Mouse (Mus musculus) adrenal gland, postnatal 14 days (tissue): ENCODE measurements around the gene Ulk4. TPM values are rescaled to one million over a fixed set of nuclear protein-coding genes. Genes with fewer than 3 reads are reported as not detected.

Experiments used
- DNase-seq: peaks from one replicate; pipeline ENCODE4 v3.0.0; 2021; ENCODE audit warnings: mixed read lengths
- long read RNA-seq, 2 experiments: library from polyadenylated mRNA; stranded (forward); transcript quantifications; one replicate each; pipeline ENCODE4 v2.0.0; 2021
- total RNA-seq: library from RNA; stranded (reverse); gene quantifications from 2 replicates; pipeline ENCODE4 v1.2.3, GENCODE M21; 2021

Gene Ulk4
- 1.8 and 2.2 TPM in 2 replicates for total RNA-seq
- long read RNA-seq, experiment 1, full-length matches to known transcripts: 1 of 4 reads
- long read RNA-seq, experiment 1, partial matches to known transcripts: 2 of 4 reads
- long read RNA-seq, experiment 1, other reads (novel, unspliced or antisense): 1 of 4 reads
- long read RNA-seq, experiment 2, full-length matches to known transcripts: 1 of 9 reads
- long read RNA-seq, experiment 2, partial matches to known transcripts: 2 of 9 reads
- long read RNA-seq, experiment 2, other reads (novel, unspliced or antisense): 6 of 9 reads

DNA sequence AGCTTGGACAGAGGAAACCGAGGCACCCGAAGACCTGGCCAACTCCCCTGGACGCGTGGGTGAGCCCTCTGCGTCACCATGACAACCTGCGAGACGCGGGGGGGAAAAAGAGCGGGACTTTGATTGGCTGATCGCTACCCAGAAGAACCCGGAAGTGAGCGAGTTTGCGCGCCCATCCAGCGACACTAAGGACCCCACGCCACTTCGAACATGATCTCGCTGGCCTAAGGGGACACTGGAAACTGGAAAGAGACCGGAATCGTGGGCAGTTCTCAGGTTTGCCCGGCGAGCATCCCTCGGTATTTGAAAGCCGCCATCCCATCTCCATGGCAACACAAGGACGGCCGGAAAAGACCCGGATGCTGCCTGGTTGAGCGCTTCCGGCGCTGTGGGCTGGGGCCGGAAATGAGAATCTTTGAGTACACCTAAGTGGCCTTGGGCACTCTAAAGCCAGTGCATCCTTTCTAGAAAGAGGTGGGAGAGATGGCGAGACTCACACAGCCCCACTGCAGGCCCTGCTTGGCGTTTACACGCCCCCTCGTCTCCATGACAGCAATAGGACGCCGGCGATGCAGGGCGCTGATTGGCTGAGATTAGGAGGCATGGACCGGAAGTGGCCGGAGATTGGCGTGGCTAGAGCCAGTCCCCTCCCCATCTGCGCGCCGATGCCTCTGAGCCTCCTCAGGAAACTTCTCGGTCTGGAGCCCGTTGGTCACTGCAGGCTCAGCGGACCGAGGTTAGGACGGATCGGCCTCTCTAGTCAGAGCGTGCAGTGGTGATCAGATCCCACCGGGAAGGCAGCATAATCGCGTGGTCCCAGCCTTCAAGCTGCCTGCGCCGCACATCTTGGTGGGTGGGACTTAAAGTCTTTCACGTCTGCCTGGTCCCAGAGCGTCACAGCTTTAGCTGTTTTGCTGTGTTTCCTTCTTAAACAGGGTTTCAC is at the start of gene Ulk4:
Gene Ulk4, minus strand, starts transcription at position 80 of the 943 bp plus-strand sequence.
- peak; percentile 95 for DNase-seq

DNA sequence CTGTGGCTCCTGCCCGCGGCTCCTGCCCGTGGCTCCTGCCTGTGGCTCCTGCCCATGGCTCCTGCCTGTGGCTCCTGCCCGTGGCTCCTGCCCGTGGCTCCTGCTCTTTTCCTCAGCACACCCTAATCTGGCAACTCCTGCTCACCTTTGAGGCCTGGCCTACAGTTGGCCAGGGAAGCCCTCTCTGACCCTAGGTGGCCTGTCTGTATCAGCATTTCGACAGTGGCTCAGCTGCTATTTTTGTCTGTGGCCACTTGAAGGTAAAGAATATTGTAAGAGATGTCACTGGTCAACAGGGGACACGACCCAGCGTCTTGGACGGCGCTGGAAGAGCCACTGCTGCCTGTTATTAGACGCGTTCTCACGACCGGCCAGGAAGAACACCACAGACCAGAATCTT is 45.0 kb upstream of the Ulk4 start:
- DNase-seq: no peak

DNA sequence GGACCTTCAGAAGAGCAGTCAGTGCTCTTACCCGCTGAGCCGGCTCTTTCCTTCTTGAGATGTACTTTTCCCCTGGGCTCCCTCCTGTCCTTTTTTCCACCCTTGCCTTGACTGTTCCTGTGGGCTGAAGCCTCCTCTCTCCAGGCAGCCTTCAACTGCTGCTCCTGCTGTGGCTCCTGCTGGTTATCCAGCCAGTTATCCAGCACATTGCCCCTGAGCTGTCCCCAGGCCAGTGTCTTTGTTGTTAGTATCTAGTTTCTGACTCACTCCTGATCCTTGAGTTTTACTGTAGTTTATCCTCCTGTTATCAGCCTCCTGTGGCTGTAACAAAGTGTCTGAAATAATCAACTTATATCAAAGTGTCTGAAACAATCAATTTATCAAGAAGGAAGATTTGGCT is 44.1 kb upstream of the Ulk4 start:
- DNase-seq: peak; percentile 54

DNA sequence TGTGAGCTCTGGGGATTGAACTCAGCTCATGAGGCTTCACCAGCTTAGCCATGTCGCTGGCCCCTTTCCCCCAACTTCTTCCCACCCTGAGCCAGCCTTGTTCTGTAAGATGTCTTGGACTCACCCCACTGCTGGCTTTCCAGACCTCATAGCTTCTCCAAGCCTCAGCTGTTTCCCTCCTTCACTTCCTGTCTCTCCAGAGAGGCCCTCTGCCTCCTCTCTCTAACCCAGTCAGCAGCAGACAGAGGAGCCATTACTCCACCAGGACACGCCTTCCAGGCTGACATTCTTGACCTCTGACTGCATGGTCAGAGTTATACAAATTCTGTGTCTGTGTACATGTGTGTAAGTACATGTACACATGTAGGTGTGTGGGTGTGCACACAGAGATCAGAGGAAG is 43.4 kb upstream of the Ulk4 start:
- no peak for DNase-seq

DNA sequence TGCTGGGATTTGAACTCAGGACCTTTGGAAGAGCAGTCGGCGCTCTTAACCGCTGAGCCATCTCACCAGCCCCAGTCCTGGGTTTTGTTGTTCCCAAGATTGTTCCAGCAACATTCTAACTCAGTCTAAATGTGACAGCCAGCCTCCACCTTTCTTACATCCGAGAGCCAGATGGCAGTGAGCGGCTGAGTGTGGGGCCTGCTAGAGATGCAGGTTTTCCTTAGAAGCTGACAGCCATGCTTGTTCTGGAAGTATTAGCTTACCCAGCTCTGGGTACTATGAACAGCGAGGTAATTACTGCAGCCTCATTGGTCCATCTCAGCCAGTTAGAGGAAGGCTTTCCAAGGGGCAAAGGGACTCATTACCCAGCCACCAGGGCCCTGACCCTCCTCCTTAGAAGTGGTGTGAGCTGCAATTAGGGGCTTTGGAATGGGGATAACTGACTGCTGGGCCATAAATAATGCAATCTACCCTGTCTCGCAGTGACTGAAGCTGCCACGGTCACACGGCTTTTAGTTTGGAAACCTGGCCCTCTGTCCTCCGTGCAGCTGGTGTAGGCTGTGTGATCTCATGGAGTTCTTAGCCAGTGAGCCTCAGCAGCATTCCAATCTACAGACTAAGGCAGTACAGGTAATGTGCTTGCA is 42.4 kb upstream of the Ulk4 start:
- no peak for DNase-seq

DNA sequence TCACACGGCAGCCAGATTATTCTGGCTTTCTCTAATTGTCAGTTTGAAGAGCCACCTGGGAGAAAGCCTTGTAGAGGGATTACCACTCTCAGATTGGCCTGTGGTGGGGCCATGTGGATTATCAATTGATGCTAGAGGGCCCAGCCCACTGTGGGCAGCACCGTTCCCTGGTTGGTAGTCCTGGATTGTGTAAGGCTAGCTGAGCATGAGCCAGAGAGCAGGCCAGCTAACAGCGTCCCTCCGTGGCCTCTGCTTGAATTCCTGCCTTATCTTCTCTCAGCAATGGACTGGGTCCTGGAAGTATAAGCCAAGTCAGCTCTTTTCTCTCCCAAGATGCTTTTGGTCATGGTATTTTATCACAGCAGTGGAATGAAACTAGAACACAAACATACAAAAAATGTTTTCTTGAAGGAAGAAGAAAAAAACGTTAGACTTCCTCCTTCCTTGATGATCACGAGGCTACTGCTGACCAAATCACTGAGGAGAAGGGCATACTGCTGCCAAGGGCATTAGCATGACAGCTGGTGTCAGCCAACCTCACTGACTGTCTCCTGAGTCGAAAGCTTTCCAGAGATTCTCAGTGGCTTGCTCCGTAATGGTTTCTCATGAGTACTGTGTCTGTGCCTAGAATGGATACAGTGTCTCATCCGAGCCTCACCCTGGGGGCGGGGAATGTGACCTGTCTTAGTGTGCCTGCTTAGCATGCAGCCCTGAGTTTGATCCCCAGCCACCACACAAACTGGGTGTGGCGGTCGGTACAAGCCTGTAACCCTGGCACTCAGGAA is 39.8 kb upstream of the Ulk4 start:
- peak; percentile 62 for DNase-seq

DNA sequence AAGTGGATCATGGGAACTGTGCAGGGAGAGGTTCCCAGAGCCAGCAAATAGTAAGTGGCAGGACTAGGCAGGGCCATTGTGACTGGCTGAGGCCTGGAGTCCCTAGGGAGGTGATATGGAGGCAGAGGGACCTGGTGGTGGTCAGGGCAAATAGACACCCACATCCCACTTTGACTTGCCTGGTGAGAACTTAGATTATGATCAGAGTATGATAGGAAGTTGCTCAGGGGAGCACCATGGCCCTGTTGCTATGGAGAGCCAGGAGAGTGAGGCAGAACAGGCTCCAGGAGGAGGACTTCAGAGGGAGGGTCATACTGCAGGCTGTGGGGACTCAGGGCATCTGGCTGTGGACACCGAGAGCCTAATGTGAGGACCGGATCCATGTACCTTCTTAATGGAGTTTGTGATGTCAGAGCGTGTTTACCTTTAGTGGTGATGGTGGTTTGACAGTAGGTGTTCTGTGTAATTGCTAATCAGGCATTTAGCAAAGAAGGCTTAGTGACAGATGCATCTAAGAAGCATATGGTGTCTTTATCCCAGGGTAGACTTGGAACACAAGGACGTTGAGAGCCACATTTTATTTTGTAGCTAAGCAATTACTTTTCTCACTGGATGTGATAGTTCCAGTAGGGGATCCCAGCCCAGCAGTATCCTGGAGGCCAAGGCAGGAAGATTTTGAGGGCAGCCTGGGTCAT is 39.1 kb upstream of the Ulk4 start:
- no peak for DNase-seq

DNA sequence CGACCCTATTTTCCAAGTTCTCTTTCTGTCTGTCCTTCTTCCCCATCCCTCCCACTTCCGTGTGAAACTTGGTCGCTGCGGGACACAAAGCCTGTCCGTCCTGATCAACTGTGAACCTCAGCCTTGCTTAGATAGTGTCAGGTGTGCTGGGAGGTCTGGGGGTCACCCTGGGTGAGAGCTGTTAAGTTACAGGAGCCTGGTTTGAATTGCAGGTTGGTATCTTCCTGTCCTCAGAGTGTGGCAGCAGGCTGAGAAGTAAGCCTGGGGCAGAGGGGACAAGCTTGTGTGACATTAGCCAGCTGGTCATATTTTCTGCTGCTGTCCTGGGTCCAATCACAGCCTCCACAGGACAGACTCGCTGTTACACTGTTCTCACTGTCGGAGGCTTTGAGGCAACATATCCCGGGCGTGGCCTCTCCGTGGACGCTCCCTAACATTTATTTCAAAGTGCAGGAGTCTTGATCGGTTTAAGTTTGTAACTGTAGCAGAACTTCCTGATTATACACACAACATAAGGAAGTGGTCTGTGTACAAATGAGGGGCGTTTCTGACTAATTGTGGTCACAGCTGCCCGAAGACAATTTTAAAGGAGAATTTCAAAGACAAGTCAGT is 37.6 kb upstream of the Ulk4 start:
- DNase-seq: no peak

DNA sequence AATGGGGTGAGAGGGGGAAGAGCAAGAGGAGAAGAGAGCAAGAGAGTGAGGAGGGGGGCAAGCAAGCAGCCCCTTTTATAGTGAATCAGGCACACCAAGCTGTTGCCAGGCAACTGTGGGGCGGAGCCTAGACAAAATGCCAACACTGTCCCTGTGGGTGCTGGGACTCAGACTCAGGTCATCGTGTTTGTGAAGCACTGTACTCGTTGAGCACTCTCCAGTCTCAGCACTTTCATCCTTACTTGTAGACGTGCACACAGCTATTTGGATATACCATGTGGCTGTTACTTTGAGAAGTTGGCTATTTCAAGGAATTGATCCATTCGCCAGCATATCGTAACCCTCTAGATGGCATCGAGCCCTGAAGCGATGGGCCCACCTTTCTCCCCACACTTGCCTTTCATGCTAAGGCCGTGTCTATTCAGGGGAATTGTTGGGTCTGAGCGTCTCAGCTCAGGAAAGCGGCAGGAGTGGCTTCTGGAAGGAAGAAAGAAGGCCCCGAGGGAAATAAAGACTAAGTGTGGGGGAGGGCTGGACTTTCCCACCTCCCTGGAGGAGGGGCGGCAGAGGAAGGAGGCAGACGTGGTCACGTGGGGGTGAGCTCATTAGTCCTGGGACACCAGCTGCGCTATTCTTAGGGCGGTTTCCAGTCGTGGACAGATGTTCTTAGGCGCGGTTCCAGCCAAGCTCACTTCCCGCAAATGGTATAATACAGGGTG is 36.8 kb upstream of the Ulk4 start:
- DNase-seq: peak; percentile 85

DNA sequence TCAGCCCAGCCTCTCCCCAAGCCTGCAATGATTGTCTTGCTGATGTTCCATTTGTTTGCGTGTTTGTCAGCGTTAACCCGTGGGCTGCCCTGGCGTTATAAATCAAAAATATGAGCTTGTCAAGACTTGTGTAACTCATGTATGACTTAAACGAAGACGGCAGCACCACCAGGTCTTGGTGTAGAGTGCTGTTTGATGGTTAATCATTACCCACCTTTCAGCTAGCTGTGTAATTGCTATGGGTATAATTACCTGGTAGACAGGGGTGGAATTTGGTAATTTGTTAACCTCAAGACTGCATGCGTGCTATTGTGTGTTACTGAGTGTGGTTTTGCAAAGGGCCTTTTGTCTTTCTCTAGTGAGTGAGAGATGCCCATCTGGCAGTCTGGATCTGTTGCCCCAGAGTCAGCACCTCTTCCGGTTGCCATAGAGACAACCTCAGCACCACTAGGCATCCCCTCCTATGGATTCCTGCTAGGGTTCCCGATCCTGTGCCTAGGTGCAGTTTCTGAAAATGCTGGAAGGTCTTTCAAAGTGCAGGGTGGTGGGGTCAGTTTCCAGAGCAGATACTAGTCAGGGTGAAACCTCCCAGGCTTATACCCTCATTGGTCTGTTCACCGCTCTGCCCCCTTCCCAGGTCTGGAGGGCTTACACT is 35.4 kb upstream of the Ulk4 start:
- no peak for DNase-seq

DNA sequence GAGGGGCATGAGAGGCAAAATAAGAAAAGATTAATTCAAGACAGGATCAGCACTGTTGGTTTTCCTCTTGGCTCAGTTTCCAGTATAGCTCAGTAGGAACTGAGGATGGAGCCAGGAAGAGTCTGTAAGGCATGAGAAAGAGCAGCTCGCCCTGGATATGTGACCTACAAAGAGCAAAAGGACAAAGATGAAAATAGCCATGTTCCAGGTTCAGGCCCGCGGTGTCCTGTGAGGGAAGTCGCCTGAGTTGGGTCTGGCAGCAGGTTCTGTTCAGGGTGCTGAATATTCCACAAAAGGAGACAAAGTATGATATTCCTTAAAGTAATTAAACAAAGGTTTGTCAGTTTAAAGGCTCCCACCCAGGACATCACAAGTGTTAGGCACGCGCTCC is 34.8 kb upstream of the Ulk4 start:
- no peak for DNase-seq

DNA sequence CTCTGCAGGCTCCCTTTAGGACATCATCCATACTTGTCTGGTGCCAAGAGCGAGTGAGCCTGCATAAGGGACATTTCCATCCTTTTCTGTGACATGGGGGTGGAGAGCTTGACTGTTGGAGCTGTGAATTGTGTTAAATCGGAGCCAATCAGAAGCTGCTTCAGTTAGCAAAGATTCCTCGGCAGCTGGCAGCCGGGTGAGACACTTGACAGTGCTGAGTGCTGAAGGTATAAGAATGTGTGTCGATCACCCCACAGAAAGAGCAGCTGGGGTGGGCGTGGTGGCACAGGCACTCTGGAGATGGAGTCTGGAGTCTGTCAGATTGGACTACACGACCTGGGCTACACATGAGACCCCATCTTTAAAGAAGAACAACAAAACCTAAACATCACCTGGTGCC is 33.5 kb upstream of the Ulk4 start:
- no peak for DNase-seq

DNA sequence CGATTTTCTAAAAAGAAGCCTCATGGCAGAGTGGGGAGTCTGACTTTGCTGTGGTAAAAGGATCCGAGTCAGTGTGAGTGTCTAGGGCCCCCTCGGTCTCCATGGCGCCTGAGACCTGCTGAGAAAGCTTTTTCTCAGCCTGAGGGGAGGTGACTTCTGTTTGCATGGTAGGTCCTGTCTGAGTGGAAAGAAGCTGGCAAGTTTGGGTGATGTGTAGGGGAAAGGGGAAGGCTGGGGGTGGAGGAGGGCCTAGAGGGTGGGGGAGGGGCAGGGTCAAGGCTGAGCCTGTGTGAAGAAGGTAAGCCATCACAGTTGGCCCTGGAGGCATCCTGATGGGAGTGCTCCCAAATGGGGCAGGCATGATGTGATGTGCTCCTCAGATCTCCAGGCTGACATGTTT is 32.3 kb upstream of the Ulk4 start:
- no peak for DNase-seq

DNA sequence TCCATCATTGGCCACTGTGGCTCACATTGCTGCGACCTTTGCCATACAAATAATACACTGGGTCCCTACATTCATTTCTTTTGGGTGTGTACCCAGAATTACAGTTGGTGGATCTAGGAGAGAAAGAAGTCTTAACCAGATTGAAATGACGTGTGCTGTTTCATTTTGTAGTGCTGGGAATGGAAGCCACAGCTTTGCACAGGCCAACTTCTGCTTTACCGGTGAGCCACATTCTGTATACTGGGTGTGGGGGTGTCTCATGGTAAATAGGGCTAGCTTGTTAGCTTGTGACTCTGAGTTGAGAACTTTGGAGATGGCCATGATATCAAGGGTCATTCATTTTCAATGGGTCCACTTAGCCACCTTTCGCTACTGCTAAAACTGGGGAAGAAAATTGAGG is 28.5 kb upstream of the Ulk4 start:
- no peak for DNase-seq

DNA sequence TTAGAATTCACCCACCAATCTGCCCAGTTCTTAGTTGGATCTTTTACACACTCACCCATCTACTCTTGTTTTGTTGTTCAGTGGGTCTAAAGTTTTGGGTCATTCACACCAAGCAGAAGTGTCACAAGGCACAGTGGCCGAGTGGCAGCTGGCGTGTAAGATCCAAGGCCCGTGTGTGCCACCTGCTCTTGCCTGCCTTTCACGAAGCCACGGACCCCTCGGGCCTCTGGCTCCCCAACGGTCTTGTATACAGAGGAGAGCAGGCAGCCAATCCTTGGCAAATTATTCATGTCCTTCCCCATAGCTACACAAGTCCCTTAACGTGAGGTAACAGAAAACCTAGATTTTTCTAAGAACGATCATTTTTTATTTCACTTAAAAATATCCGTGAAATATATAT is 27.5 kb upstream of the Ulk4 start:
- DNase-seq: no peak

DNA sequence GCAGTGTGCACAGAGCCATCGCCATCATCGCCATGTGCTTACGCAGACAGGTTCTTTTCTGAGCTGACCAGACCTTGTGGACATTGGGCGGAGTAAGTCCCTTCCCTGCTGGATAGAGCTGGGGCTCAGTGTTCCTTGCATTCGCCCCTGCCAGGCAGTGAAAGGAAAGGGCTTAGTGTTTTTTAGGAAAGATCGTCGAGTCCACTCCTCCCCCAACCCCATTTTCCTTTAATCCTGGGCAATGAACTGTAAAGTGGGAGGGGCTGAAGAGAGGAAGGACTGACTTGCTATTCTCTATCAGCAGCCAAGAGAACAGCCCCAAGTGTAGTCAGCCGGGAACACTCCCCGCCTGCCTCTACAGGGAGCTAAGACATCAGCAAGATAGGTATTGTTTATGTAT is 26.8 kb upstream of the Ulk4 start:
- DNase-seq: no peak

DNA sequence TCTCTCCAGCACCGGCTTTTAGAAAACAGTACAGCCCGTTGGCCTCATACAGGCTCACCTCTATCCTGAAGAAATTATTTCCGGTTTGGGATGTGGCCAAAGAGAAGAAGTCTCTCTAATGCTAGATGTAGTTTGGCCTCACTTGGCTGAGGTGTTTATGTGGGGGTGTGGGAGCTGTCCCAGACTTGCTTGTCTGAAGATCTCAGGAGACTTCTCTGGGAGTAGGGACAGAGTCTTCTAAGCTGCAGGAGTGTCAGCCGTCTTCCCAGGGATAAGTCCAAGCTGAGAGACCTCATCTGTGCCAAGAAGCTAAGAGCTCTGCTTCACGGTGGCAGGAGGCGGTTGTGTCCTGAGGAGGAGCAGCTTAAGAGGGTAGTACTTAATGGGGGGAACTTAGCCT is 26.1 kb upstream of the Ulk4 start:
- DNase-seq: no peak

DNA sequence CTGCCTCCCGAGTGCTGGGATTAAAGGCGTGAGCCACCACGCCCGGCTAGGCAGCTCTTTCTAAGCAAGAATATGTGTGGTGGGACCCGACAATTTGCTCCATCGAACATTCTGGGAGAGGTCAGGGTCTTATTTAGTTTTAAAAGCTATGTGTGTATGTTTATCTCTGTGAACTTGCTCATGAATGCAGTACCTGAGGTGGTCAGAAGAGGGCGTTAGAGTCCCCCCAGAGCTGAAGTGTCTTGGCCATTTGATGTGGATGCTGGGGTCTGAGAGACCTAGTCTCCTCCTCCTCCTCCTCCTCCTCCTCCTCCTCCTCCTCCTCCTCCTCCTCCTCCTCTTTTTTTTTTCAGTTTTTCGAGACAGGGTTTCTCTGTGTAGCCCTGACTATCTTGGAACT is 25.5 kb upstream of the Ulk4 start:
- DNase-seq: no peak

DNA sequence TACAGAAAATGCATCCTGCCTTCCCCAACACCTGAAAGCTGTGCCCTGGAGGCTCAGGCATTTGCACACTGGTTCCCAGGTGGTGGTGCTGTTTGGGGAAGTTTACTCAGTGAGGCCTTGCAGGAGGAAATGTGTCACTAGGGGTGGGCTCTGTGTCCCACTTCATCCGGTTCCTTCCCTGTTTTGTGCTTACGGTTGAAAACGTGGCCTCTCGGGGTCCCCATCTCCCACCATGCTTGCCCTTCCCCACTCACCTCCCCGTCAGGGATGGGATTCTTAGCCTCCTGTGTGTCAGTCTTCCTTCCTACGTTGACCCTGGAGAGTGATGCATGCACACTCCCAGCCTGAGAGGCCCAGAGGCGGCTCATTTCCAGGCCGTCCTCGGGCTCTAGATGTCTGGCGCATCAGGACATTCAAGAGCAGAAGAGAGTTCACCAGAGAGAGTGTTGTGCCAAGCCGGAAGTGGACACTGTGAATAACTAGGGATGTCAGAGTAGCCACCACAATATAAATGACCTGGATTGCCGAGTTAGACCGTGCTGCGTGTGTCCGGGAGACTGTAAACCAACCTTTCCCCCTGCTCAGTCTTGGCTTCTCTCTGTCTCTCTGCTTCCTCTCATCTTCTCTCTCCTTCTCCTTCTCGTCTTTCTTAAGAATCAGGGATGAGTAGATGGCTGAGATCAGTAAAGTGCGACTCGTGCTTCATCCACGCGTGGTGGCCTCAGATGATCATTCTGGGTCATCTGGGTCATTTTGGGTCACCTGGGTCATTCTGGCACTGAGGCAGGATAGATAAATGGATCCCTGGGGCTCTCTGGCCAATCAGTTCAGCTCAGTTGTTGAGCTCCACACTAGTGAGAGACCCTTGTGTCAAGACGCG is 24.3 kb upstream of the Ulk4 start:
- no peak for DNase-seq
